Mouse (Mus musculus) stomach, postnatal 0 days (tissue): ENCODE data around the gene Tgfa.

ENCODE experiments used
- CTCF ChIP-seq: IDR thresholded peaks from 2 replicates; pipeline ENCODE4 v1.5.1; 2016; ENCODE audit warnings: antibody characterized with exemption, low read depth, mild to moderate bottlenecking, moderate library complexity
- EP300 ChIP-seq: optimal IDR thresholded peaks from 2 replicates; pipeline ENCODE3; 2016; ENCODE audit warnings: antibody characterized with exemption

DNA sequence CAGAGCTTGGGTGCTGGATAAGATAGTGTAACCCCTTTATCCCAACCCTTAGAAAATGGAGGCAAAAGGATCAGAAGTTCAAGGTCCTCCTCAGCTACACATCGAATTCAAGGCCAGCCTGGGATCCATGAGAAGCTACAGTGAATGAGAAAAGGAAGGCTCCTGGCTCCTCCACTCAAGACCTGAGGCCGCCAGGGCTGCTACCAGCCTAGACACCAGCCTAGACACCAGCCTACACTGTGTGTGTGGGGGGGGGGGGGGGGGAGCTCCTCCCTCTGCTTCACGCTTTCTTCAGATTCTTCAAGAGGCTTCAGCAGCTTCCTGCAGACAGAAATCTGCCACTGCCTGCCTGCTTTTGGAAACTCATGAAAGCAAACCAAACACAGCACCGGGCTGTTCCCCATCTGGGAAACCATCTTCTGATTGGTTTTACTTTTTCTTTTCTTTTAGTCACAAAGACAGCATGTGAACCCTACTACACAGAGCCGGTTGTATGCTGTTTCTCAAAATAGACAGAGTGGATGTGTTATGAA, 127.1 kb downstream of the Tgfa start:
- TF ChIP-seq CTCF = no peak
- no peak for TF ChIP-seq EP300
